Mouse (Mus musculus): ENCODE results near the gene Fkbp8. TPM values are rescaled to one million over a fixed set of nuclear protein-coding genes. Genes with fewer than 3 reads are reported as not detected.

Fkbp8 gene
- polyA plus RNA-seq, 1 experiment from 2014 or later = 281 TPM

GRCm38 (mm10) chr8:70517940-70518643 is 9.4 kb upstream of the Fkbp8 start:
- H3K27ac ChIP-seq (ENCODE audit: low read length) = no peak overlapping the region
- H3K4me1 ChIP-seq (ENCODE audit: control insufficient read depth, insufficient read depth, low read length) = no peaks in the 10 kb centered on the region

GRCm38 (mm10) chr8:70519043-70519442 is 8.5 kb upstream of the Fkbp8 start:
- WGBS = 87% methylated on average over 6 of the region's 6 CpGs
- Histone ChIP-seq H3K27ac (ENCODE audit: low read length) (no peak overlapping the region), H3K4me3 (ENCODE audit: low read depth, low read length) (no peak overlapping the region), H3K27me3 (ENCODE audit: control insufficient read depth, insufficient read depth, low read length) (no peaks in the 10 kb centered on the region), H3K4me1 (ENCODE audit: control insufficient read depth, insufficient read depth, low read length) (0 out of 2 replicates have a peak, but pooled peaks cover 3% of the 10 kb centered on the region), H3K9me3 (ENCODE audit: control insufficient read depth, low read depth, low read length) (no peaks in the 10 kb centered on the region), H3K9ac (replicated peaks; ENCODE audit: low read depth, low read length) (no peak overlapping the region), H3K36me3 (ENCODE audit: control insufficient read depth, insufficient read depth, low read length) (peaks cover 18% of the 10 kb centered on the region), H3K4me2 (replicated peaks; ENCODE audit: low read depth, low read length) (no peak overlapping the region)
- ATAC-seq (ENCODE audit: insufficient number of reproducible peaks, insufficient read depth, low FRiP score, low read depth) = no peak

More at GRCm38 (mm10) chr8:70517940-70518643, 9.4 kb upstream of the Fkbp8 start:
- no peak overlapping the region for H3K9ac ChIP-seq (replicated peaks; ENCODE audit: low read depth, low read length)
- ATAC-seq (ENCODE audit: insufficient number of reproducible peaks, insufficient read depth, low FRiP score, low read depth) = no peak
- no peaks in the 10 kb centered on the region for H3K9me3 ChIP-seq (ENCODE audit: control insufficient read depth, low read depth, low read length)
- H3K4me2 ChIP-seq (replicated peaks; ENCODE audit: low read depth, low read length) = no peak overlapping the region
- H3K36me3 ChIP-seq (ENCODE audit: control insufficient read depth, insufficient read depth, low read length) = peaks cover 21% of the 10 kb centered on the region
- no peak overlapping the region for H3K4me3 ChIP-seq (ENCODE audit: low read depth, low read length)
- WGBS = 77% methylated on average over 10 of the region's 10 CpGs
- H3K27me3 ChIP-seq (ENCODE audit: control insufficient read depth, insufficient read depth, low read length) = no peaks in the 10 kb centered on the region

- Histone ChIP-seq H3K4me1 (ENCODE audit: control insufficient read depth, insufficient read depth, low read length) (0 out of 2 replicates have a peak, but pooled peaks cover 3% of the 10 kb centered on the region), H3K4me3 (ENCODE audit: low read depth, low read length) (no peak overlapping the region), H3K27me3 (ENCODE audit: control insufficient read depth, insufficient read depth, low read length) (no peaks in the 10 kb centered on the region), H3K36me3 (ENCODE audit: control insufficient read depth, insufficient read depth, low read length) (peaks cover 18% of the 10 kb centered on the region), H3K27ac (ENCODE audit: low read length) (no peak overlapping the region), H3K9me3 (ENCODE audit: control insufficient read depth, low read depth, low read length) (no peaks in the 10 kb centered on the region), H3K9ac (replicated peaks; ENCODE audit: low read depth, low read length) (no peak overlapping the region), H3K4me2 (replicated peaks; ENCODE audit: low read depth, low read length) (no peak overlapping the region)
- WGBS = 61% methylated on average over 2 of the region's 2 CpGs
- ATAC-seq (ENCODE audit: insufficient number of reproducible peaks, insufficient read depth, low FRiP score, low read depth) = no peak
Observed at GRCm38 (mm10) chr8:70519606-70520005, 7.9 kb upstream of the Fkbp8 start.

- Histone ChIP-seq H3K36me3 (ENCODE audit: control insufficient read depth, insufficient read depth, low read length) (peaks cover 12% of the 10 kb centered on the region), H3K27ac (ENCODE audit: low read length) (peak overlapping the region; percentile 90), H3K9ac (replicated peaks; ENCODE audit: low read depth, low read length) (peak overlapping the region; percentile 67), H3K4me1 (ENCODE audit: control insufficient read depth, insufficient read depth, low read length) (peaks cover 11% of the 10 kb centered on the region; the same call in 1 of the 2 replicates), H3K4me3 (ENCODE audit: low read depth, low read length) (peak overlapping the region; percentile 83), H3K9me3 (ENCODE audit: control insufficient read depth, low read depth, low read length) (no peaks in the 10 kb centered on the region), H3K4me2 (replicated peaks; ENCODE audit: low read depth, low read length) (peak overlapping the region; percentile 83), H3K27me3 (ENCODE audit: control insufficient read depth, insufficient read depth, low read length) (no peaks in the 10 kb centered on the region)
- peak; percentile 90 for ATAC-seq (ENCODE audit: insufficient number of reproducible peaks, insufficient read depth, low FRiP score, low read depth)
- under 1% methylated on average over 51 of the region's 51 CpGs for WGBS
Observed at GRCm38 (mm10) chr8:70522592-70523403, 4.7 kb upstream of the Fkbp8 start.

- Histone ChIP-seq H3K9me3 (ENCODE audit: control insufficient read depth, low read depth, low read length) (no peaks in the 10 kb centered on the region), H3K9ac (replicated peaks; ENCODE audit: low read depth, low read length) (peak overlapping the region; percentile 91), H3K4me3 (ENCODE audit: low read depth, low read length) (peak overlapping the region; percentile 81), H3K36me3 (ENCODE audit: control insufficient read depth, insufficient read depth, low read length) (peaks cover 22% of the 10 kb centered on the region), H3K4me2 (replicated peaks; ENCODE audit: low read depth, low read length) (peak overlapping the region; percentile 80), H3K4me1 (ENCODE audit: control insufficient read depth, insufficient read depth, low read length) (peaks cover 16% of the 10 kb centered on the region), H3K27me3 (ENCODE audit: control insufficient read depth, insufficient read depth, low read length) (no peaks in the 10 kb centered on the region), H3K27ac (ENCODE audit: low read length) (peak overlapping the region; percentile 89; the same call in 1 of the 2 replicates)
- no peak for ATAC-seq (ENCODE audit: insufficient number of reproducible peaks, insufficient read depth, low FRiP score, low read depth)
- 2% methylated on average over 8 of the region's 8 CpGs for whole genome bisulfite sequencing
Observed at GRCm38 (mm10) chr8:70527111-70527511, 413 bp upstream of the Fkbp8 start.

- Histone ChIP-seq H3K4me1 (ENCODE audit: control insufficient read depth, insufficient read depth, low read length) (peaks cover 15% of the 10 kb centered on the region), H3K36me3 (ENCODE audit: control insufficient read depth, insufficient read depth, low read length) (peaks cover 33% of the 10 kb centered on the region), H3K9ac (replicated peaks; ENCODE audit: low read depth, low read length) (peak overlapping the region; percentile 91), H3K4me2 (replicated peaks; ENCODE audit: low read depth, low read length) (peak overlapping the region; percentile 77), H3K27me3 (ENCODE audit: control insufficient read depth, insufficient read depth, low read length) (no peaks in the 10 kb centered on the region), H3K27ac (ENCODE audit: low read length) (peak overlapping the region; percentile 89), H3K4me3 (ENCODE audit: low read depth, low read length) (peak overlapping the region; percentile 81), H3K9me3 (ENCODE audit: control insufficient read depth, low read depth, low read length) (no peaks in the 10 kb centered on the region)
- 22% methylated on average over 13 of the region's 13 CpGs for WGBS
- no peak for ATAC-seq (ENCODE audit: insufficient number of reproducible peaks, insufficient read depth, low FRiP score, low read depth)
Observed at GRCm38 (mm10) chr8:70528182-70528797, 766 bp downstream of the Fkbp8 start.

- Histone ChIP-seq H3K9ac (replicated peaks; ENCODE audit: low read depth, low read length) (no peak overlapping the region), H3K4me3 (ENCODE audit: low read depth, low read length) (no peak overlapping the region), H3K4me2 (replicated peaks; ENCODE audit: low read depth, low read length) (no peak overlapping the region), H3K4me1 (ENCODE audit: control insufficient read depth, insufficient read depth, low read length) (peaks cover 13% of the 10 kb centered on the region), H3K27ac (ENCODE audit: low read length) (no peak overlapping the region), H3K9me3 (ENCODE audit: control insufficient read depth, low read depth, low read length) (no peaks in the 10 kb centered on the region), H3K36me3 (ENCODE audit: control insufficient read depth, insufficient read depth, low read length) (peaks cover 38% of the 10 kb centered on the region), H3K27me3 (ENCODE audit: control insufficient read depth, insufficient read depth, low read length) (no peaks in the 10 kb centered on the region)
- 78% methylated on average over 5 of the region's 5 CpGs for whole genome bisulfite sequencing
- no peak for ATAC-seq (ENCODE audit: insufficient number of reproducible peaks, insufficient read depth, low FRiP score, low read depth)
Observed at GRCm38 (mm10) chr8:70529299-70529698, 1.8 kb downstream of the Fkbp8 start.

- H3K36me3 ChIP-seq (ENCODE audit: control insufficient read depth, insufficient read depth, low read length) = peaks cover 42% of the 10 kb centered on the region
- no peaks in the 10 kb centered on the region for H3K27me3 ChIP-seq (ENCODE audit: control insufficient read depth, insufficient read depth, low read length)
- 93% methylated on average over 3 of the region's 3 CpGs for WGBS
- no peak overlapping the region for H3K27ac ChIP-seq (ENCODE audit: low read length)
- no peak overlapping the region for H3K4me3 ChIP-seq (ENCODE audit: low read depth, low read length)
- no peak overlapping the region for H3K4me2 ChIP-seq (replicated peaks; ENCODE audit: low read depth, low read length)
- H3K4me1 ChIP-seq (ENCODE audit: control insufficient read depth, insufficient read depth, low read length) = peaks cover 13% of the 10 kb centered on the region
- H3K9me3 ChIP-seq (ENCODE audit: control insufficient read depth, low read depth, low read length) = no peaks in the 10 kb centered on the region
- H3K9ac ChIP-seq (replicated peaks; ENCODE audit: low read depth, low read length) = no peak overlapping the region
- no peak for ATAC-seq (ENCODE audit: insufficient number of reproducible peaks, insufficient read depth, low FRiP score, low read depth)
Observed at GRCm38 (mm10) chr8:70529741-70530161, 2.2 kb downstream of the Fkbp8 start.

All from stomach, embryonic 14.5 days (tissue).